Mouse (Mus musculus) ES-Bruce4 (cell line): ENCODE measurements around the gene 1700009N14Rik.

Experiments
- CTCF ChIP-seq: IDR thresholded peaks from one replicate; pipeline ENCODE4 v1.8.1; 2011; ENCODE audit warnings: low read depth, low read length
- POLR2A ChIP-seq: IDR thresholded peaks from one replicate; pipeline ENCODE4 v1.8.1; 2011; ENCODE audit warnings: low read length; ENCODE audit not compliant: insufficient read depth

- TF ChIP-seq POLR2A (no peak), CTCF (no peak)
Measured at GRCm38 (mm10) chr4:39450069-39450468, at the start of gene 1700009N14Rik.
